Mouse (Mus musculus) liver, embryonic 15.5 days (tissue): ENCODE measurements at regions not wholly inside any gene's neighbourhood (a gene's known extent, or its start where the extent isn't known, plus 50 kb on each side); places are given as distances from the start of the nearest gene placed in this dataset.

Experiments
- ATAC-seq: fragments of 200-750 bp; cut with Nextera tagmentation; 2 replicates; pipeline ENCODE4 v1.8.0; 2017; ENCODE audit warnings: moderate number of reproducible peaks, mild to moderate bottlenecking, moderate library complexity; ENCODE audit not compliant: insufficient read depth
- H3K27ac ChIP-seq: fragments of 300-500 bp; sonication (generic); replicated peaks from 2 replicates; pipeline ENCODE4 v1.5.1; 2015; ENCODE audit warnings: mild to moderate bottlenecking, inconsistent platforms
- H3K27me3 ChIP-seq: fragments of 300-500 bp; sonication (generic); 2 replicates; pipeline ENCODE4 v1.6.1; 2015; ENCODE audit warnings: mild to moderate bottlenecking, inconsistent platforms
- H3K36me3 ChIP-seq: fragments of 300-500 bp; sonication (generic); replicated peaks from 2 replicates; pipeline ENCODE4 v1.6.1; 2015; ENCODE audit warnings: moderate library complexity, mild to moderate bottlenecking, inconsistent platforms
- H3K4me1 ChIP-seq: fragments of 300-500 bp; sonication (generic); replicated peaks from 2 replicates; pipeline ENCODE4 v1.6.1; 2015; ENCODE audit warnings: inconsistent platforms
- H3K4me2 ChIP-seq: fragments of 300-500 bp; sonication (generic); 2 replicates; pipeline ENCODE4 v1.6.1; 2015; ENCODE audit warnings: moderate library complexity, mild to moderate bottlenecking, inconsistent platforms
- H3K4me3 ChIP-seq: fragments of 300-500 bp; sonication (generic); replicated peaks from 2 replicates; pipeline ENCODE4 v1.5.1; 2015; ENCODE audit warnings: mild to moderate bottlenecking, inconsistent platforms
- H3K9ac ChIP-seq: fragments of 300-500 bp; sonication (generic); 2 replicates; pipeline ENCODE4 v1.6.1; 2015; ENCODE audit warnings: moderate library complexity, mild to moderate bottlenecking, inconsistent platforms
- H3K9me3 ChIP-seq: fragments of 300-500 bp; sonication (generic); replicated peaks from 2 replicates; pipeline ENCODE4 v1.6.1; 2016; ENCODE audit warnings: inconsistent platforms
- WGBS: fragments of 180-500 bp; shearing (Covaris S2); methylation state at CpG from one replicate; pipeline ENCODE4 v1.1.7; 2015; ENCODE audit warnings: mixed read lengths; ENCODE audit not compliant: insufficient replicate concordance; 5-methylcytosine and 5-hydroxymethylcytosine counted together

GRCm38 (mm10) chr10:92404697-92405293 is 317.4 kb downstream of the Nedd1 start:
- 65% methylated on average over 15 of the region's 15 CpGs for WGBS
- H3K9ac ChIP-seq: no peak overlapping the region

GRCm38 (mm10) chr10:92400587-92401090 is 321.6 kb downstream of the Nedd1 start:
- 60% methylated on average over 5 of the region's 5 CpGs for WGBS
- no peak overlapping the region for H3K4me3 ChIP-seq
- no peaks in the 10 kb centered on the region for H3K27me3 ChIP-seq
- H3K4me2 ChIP-seq: no peak overlapping the region
- 0 out of 2 replicates have a peak, but pooled peaks cover 3% of the 10 kb centered on the region for H3K9me3 ChIP-seq
- H3K27ac ChIP-seq: no peak overlapping the region
- no peaks in the 10 kb centered on the region for H3K36me3 ChIP-seq
- no peaks in the 10 kb centered on the region for H3K4me1 ChIP-seq
- ATAC-seq: no peak
- H3K9ac ChIP-seq: no peak overlapping the region

More at GRCm38 (mm10) chr10:92404697-92405293, 317.4 kb downstream of the Nedd1 start:
- H3K4me2 ChIP-seq: no peak overlapping the region
- H3K9me3 ChIP-seq: 0 out of 2 replicates have a peak, but pooled peaks cover 3% of the 10 kb centered on the region
- no peak for ATAC-seq
- no peak overlapping the region for H3K27ac ChIP-seq
- no peak overlapping the region for H3K4me3 ChIP-seq
- no peaks in the 10 kb centered on the region for H3K27me3 ChIP-seq
- H3K36me3 ChIP-seq: no peaks in the 10 kb centered on the region
- H3K4me1 ChIP-seq: no peaks in the 10 kb centered on the region

- H3K27ac ChIP-seq: no peak overlapping the region
- H3K36me3 ChIP-seq: no peaks in the 10 kb centered on the region
- H3K9me3 ChIP-seq: no peaks in the 10 kb centered on the region
- 66% methylated on average over 7 of the region's 7 CpGs for WGBS
- H3K9ac ChIP-seq: no peak overlapping the region
- H3K4me2 ChIP-seq: no peak overlapping the region
- H3K4me3 ChIP-seq: no peak overlapping the region
- ATAC-seq: no peak
- no peaks in the 10 kb centered on the region for H3K27me3 ChIP-seq
- H3K4me1 ChIP-seq: no peaks in the 10 kb centered on the region
Observed at GRCm38 (mm10) chr10:92389176-92389732, 333.0 kb downstream of the Nedd1 start.

- no peak overlapping the region for H3K4me3 ChIP-seq
- no peaks in the 10 kb centered on the region for H3K9me3 ChIP-seq
- H3K9ac ChIP-seq: no peak overlapping the region
- H3K27me3 ChIP-seq: no peaks in the 10 kb centered on the region
- H3K36me3 ChIP-seq: no peaks in the 10 kb centered on the region
- H3K4me2 ChIP-seq: no peak overlapping the region
- no peak overlapping the region for H3K27ac ChIP-seq
- H3K4me1 ChIP-seq: no peaks in the 10 kb centered on the region
- no peak for ATAC-seq
- WGBS: 62% methylated on average over 8 of the region's 8 CpGs
Observed at GRCm38 (mm10) chr10:92367126-92367525, 355.1 kb downstream of the Nedd1 start.

GRCm38 (mm10) chr10:92356738-92357137 is 365.5 kb downstream of the Nedd1 start:
- Histone ChIP-seq H3K4me1 (no peaks in the 10 kb centered on the region), H3K9ac (no peak overlapping the region), H3K27me3 (no peaks in the 10 kb centered on the region), H3K36me3 (no peaks in the 10 kb centered on the region), H3K27ac (no peak overlapping the region), H3K4me2 (no peak overlapping the region), H3K4me3 (no peak overlapping the region), H3K9me3 (no peaks in the 10 kb centered on the region)
- 64% methylated on average over 3 of the region's 3 CpGs for WGBS
- no peak for ATAC-seq

- Histone ChIP-seq H3K27ac (no peak overlapping the region), H3K4me1 (no peaks in the 10 kb centered on the region), H3K36me3 (no peaks in the 10 kb centered on the region), H3K27me3 (no peaks in the 10 kb centered on the region), H3K4me3 (no peak overlapping the region), H3K9me3 (no peaks in the 10 kb centered on the region), H3K9ac (no peak overlapping the region), H3K4me2 (no peak overlapping the region)
- ATAC-seq: no peak
- 58% methylated on average over 7 of the region's 7 CpGs for WGBS
Observed at GRCm38 (mm10) chr10:92349043-92349442, 373.2 kb downstream of the Nedd1 start.

GRCm38 (mm10) chr10:92347960-92348675 is 374.1 kb downstream of the Nedd1 start:
- no peak overlapping the region for H3K4me3 ChIP-seq
- ATAC-seq: no peak
- no peak overlapping the region for H3K9ac ChIP-seq
- no peaks in the 10 kb centered on the region for H3K4me1 ChIP-seq
- WGBS: 61% methylated on average over 10 of the region's 10 CpGs
- no peak overlapping the region for H3K4me2 ChIP-seq
- no peaks in the 10 kb centered on the region for H3K27me3 ChIP-seq
- H3K9me3 ChIP-seq: no peaks in the 10 kb centered on the region
- no peaks in the 10 kb centered on the region for H3K36me3 ChIP-seq
- no peak overlapping the region for H3K27ac ChIP-seq

GRCm38 (mm10) chr10:92339671-92340070 is 382.5 kb downstream of the Nedd1 start:
- Histone ChIP-seq H3K36me3 (no peaks in the 10 kb centered on the region), H3K27ac (no peak overlapping the region)
- WGBS: 71% methylated on average over 2 of the region's 2 CpGs

GRCm38 (mm10) chr10:92336949-92337348 is 385.3 kb downstream of the Nedd1 start:
- H3K4me2 ChIP-seq: no peak overlapping the region
- 36% methylated on average over 2 of the region's 2 CpGs for WGBS
- H3K9ac ChIP-seq: no peak overlapping the region
- H3K9me3 ChIP-seq: no peaks in the 10 kb centered on the region
- ATAC-seq: no peak
- no peak overlapping the region for H3K4me3 ChIP-seq
- no peak overlapping the region for H3K27ac ChIP-seq
- H3K36me3 ChIP-seq: no peaks in the 10 kb centered on the region
- H3K27me3 ChIP-seq: no peaks in the 10 kb centered on the region
- H3K4me1 ChIP-seq: no peaks in the 10 kb centered on the region

More at GRCm38 (mm10) chr10:92339671-92340070, 382.5 kb downstream of the Nedd1 start:
- no peaks in the 10 kb centered on the region for H3K9me3 ChIP-seq
- no peaks in the 10 kb centered on the region for H3K4me1 ChIP-seq
- H3K4me3 ChIP-seq: no peak overlapping the region
- no peak overlapping the region for H3K9ac ChIP-seq
- H3K4me2 ChIP-seq: no peak overlapping the region
- no peaks in the 10 kb centered on the region for H3K27me3 ChIP-seq
- ATAC-seq: no peak

- Histone ChIP-seq H3K4me3 (no peak overlapping the region), H3K27ac (no peak overlapping the region), H3K9ac (no peak overlapping the region), H3K4me1 (no peaks in the 10 kb centered on the region), H3K4me2 (no peak overlapping the region), H3K27me3 (no peaks in the 10 kb centered on the region), H3K36me3 (no peaks in the 10 kb centered on the region), H3K9me3 (no peaks in the 10 kb centered on the region)
- 58% methylated on average over 5 of the region's 5 CpGs for WGBS
- ATAC-seq: no peak
Observed at GRCm38 (mm10) chr10:92336138-92336537, 386.1 kb downstream of the Nedd1 start.

GRCm38 (mm10) chr10:92335141-92335540 is 387.1 kb downstream of the Nedd1 start:
- ATAC-seq: no peak
- Histone ChIP-seq H3K4me1 (no peaks in the 10 kb centered on the region), H3K36me3 (no peaks in the 10 kb centered on the region), H3K4me3 (no peak overlapping the region), H3K27me3 (no peaks in the 10 kb centered on the region), H3K9ac (no peak overlapping the region), H3K9me3 (no peaks in the 10 kb centered on the region), H3K4me2 (no peak overlapping the region), H3K27ac (no peak overlapping the region)
- WGBS: 57% methylated on average over 5 of the region's 5 CpGs
